Mouse (Mus musculus) G1E (cell line): ENCODE data around the gene Plekhg1.

Experiments used
- CTCF ChIP-seq: IDR thresholded peaks from 2 replicates; pipeline ENCODE4 v1.5.1; 2012; ENCODE audit warnings: low read depth, low read length, inconsistent platforms, mixed read lengths
- TAL1 ChIP-seq: conservative IDR thresholded peaks from 2 replicates; pipeline ENCODE4 v1.6.1; 2012; ENCODE audit warnings: low read depth, low read length, inconsistent platforms, mixed read lengths

DNA sequence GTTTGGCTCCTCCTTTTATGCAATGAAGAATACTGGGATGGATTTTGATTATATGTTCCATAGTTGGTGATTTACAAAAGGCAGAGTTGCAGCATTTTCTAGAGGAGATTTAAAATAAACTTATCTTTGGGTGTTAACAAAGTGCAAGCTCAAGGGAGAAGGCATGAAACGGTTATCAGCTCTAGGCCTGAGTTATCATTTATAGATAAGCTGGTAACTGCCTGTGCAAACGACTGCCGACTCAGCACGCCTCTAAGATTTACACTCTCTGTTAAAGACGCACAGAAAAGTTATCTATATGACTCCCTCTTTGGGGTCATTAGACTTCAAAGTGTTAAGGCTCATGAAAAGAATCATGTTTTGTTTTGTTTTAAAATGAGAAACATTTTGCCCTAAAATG lies 46.8 kb downstream of the Plekhg1 start:
- TF ChIP-seq CTCF (no peak), TAL1 (no peak)
